Mouse (Mus musculus): Measurements from ENCODE around the gene Rec114.

Gene Rec114

DNA sequence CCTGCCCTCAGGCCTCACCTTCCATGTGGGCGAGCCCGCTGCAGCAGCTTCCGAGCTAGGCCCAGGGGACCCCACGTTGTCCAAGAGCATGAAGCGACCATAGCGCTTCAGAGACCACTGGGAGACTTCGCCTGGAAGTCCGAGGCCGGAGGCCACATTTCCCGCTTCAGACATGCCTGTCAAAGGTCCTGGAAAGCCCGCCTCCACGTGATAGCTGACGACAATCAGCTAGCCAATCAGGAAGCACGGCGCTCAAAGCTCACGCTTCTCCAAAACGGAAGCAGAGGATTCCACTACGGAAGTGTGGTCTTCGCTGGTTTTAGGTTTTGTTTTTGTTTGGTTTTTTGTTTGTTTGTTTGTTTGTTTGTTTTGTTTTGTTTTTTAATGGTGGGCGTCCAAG, 2.4 kb downstream of the Rec114 start:
- Histone ChIP-seq H3K36me3 (ENCODE audit: control insufficient read depth, insufficient read depth, low read length, poor library complexity, severe bottlenecking) (no peaks in the 10 kb centered on the region), H3K27me3 (ENCODE audit: control insufficient read depth, insufficient read depth, low read length, poor library complexity, severe bottlenecking) (no peaks in the 10 kb centered on the region)
- no peak for DNase-seq (ENCODE audit: low read depth, low spot score)

DNA sequence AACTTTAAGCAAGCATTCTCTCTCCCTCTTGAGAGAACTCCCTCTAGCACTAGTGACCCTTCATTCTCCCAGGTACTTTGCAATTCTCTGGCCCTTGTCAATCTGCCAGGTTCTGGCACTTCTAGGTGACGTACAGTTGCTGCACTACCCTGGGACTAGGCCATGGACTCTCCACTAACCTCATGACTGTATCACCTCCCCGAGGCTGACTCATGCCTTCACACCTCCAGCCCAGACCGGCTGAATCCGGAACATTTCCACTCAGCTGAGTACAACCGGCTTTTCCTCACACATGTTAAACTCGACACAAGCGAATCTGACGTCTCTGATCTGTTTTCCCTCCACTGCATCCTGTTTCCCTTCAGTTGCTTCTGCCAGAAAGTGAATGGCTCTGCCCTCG, 4.0 kb downstream of the Rec114 start:
- DNase-seq (ENCODE audit: low read depth, low spot score), result no peak
- no peaks in the 10 kb centered on the region for H3K27me3 ChIP-seq (ENCODE audit: control insufficient read depth, insufficient read depth, low read length, poor library complexity, severe bottlenecking)
- no peaks in the 10 kb centered on the region for H3K36me3 ChIP-seq (ENCODE audit: control insufficient read depth, insufficient read depth, low read length, poor library complexity, severe bottlenecking)

DNA sequence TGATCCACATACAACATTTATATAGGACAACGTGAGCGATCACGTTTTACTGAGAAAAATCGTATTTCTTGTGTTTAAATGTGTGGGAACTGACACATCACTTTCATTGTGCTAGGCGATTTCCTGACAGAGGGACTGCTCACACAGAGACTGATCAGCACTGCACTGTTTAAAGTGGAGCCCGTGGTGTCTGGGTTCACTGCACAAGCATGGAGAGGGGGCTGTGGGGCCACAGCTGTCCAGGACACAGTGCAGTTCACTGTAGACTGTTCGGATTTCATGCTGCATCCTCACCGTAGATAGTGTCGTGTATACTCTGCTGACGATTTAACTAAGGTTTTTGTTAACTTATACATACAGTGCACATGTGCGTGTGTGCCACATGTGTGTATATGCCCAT, 20.6 kb downstream of the Rec114 start:
- Histone ChIP-seq H3K27me3 (ENCODE audit: control insufficient read depth, insufficient read depth, low read length, poor library complexity, severe bottlenecking) (no peaks in the 10 kb centered on the region), H3K36me3 (ENCODE audit: control insufficient read depth, insufficient read depth, low read length, poor library complexity, severe bottlenecking) (no peaks in the 10 kb centered on the region)
- DNase-seq (ENCODE audit: low read depth, low spot score), result no peak

DNA sequence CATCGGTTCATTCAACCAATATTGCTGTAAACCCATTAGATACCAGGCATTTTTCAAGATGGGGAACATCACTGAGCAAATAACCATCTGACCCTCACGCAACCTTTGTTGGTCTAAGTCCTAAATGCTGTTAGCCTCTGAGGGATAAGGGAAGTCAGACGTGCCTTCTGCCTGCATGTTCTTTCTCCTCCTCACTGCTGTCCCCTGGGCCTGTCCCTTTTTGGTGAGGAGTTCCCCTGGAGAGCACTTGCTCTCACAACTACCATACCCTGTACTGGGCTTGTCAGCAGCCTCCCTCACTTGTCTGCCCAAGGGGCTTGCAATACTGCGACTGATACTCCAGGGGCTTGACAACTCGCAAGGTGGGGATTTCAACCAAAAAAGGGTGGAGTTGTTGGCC, 21.6 kb downstream of the Rec114 start:
- no peaks in the 10 kb centered on the region for H3K27me3 ChIP-seq (ENCODE audit: control insufficient read depth, insufficient read depth, low read length, poor library complexity, severe bottlenecking)
- DNase-seq (ENCODE audit: low read depth, low spot score), result no peak

DNA sequence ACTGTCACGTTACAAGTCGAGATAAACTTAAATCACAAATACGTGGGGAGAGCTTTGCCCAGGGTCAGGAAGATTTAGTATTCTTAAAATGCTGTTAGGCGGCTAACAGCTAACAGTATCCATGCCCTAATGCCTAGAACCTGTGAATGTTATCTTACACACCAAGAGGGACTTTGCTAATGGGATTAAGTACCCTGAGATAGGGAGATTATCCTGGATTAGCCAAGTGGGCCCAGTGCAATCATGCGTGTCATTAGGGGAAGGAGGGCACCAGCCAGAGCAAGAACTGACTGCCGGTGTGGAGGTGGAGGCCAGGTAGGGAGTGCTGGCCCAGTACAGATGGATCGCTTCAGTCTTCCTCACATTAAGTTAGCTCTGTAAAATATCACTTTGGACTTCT, 22.7 kb downstream of the Rec114 start:
- no peaks in the 10 kb centered on the region for H3K36me3 ChIP-seq (ENCODE audit: control insufficient read depth, insufficient read depth, low read length, poor library complexity, severe bottlenecking)
- H3K27me3 ChIP-seq (ENCODE audit: control insufficient read depth, insufficient read depth, low read length, poor library complexity, severe bottlenecking), result no peaks in the 10 kb centered on the region
- no peak for DNase-seq (ENCODE audit: low read depth, low spot score)

More for the DNA sequence above, 21.6 kb downstream of the Rec114 start:
- no peaks in the 10 kb centered on the region for H3K36me3 ChIP-seq (ENCODE audit: control insufficient read depth, insufficient read depth, low read length, poor library complexity, severe bottlenecking)

DNA sequence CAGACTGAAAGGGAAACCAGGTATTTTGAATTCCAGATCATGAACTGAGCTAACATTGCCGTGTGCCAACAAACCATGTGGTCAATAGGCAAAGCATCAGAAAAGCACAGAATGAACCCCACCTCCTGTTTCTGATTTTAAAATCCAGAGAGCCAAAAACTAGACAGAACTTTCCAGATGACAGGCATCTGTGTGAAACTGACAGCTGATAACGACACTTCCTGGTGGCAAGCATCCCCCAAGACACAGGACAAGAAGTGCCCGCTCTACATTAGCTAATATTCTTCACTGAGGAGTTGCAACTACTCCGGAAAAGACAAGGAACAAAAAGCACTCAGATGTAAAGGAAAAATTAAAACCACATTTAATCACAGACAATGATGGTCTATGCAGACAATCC, 23.6 kb downstream of the Rec114 start:
- H3K27me3 ChIP-seq (ENCODE audit: control insufficient read depth, insufficient read depth, low read length, poor library complexity, severe bottlenecking), result no peaks in the 10 kb centered on the region
- H3K36me3 ChIP-seq (ENCODE audit: control insufficient read depth, insufficient read depth, low read length, poor library complexity, severe bottlenecking), result no peaks in the 10 kb centered on the region
- no peak for DNase-seq (ENCODE audit: low read depth, low spot score)

DNA sequence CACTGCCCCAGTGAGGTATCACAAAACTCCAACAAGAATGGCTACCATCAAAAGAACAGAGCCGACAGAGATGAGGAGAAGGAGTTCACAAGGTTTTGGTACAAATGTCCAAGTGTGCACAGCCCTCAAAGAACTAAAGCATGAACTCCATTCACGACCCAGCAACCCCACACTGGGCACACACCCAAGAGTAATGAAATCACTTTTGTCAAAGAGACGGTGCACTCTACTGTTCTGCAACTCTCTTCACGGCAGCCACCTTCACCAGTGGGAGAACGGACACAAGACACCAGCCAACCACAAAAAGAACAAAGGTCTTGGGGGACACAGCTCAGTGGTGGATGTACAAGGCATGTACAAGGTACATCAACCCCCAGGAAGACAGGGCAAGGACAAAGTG, 24.3 kb downstream of the Rec114 start:
- Histone ChIP-seq H3K27me3 (ENCODE audit: control insufficient read depth, insufficient read depth, low read length, poor library complexity, severe bottlenecking) (no peaks in the 10 kb centered on the region), H3K36me3 (ENCODE audit: control insufficient read depth, insufficient read depth, low read length, poor library complexity, severe bottlenecking) (no peaks in the 10 kb centered on the region)
- DNase-seq (ENCODE audit: low read depth, low spot score), result no peak

DNA sequence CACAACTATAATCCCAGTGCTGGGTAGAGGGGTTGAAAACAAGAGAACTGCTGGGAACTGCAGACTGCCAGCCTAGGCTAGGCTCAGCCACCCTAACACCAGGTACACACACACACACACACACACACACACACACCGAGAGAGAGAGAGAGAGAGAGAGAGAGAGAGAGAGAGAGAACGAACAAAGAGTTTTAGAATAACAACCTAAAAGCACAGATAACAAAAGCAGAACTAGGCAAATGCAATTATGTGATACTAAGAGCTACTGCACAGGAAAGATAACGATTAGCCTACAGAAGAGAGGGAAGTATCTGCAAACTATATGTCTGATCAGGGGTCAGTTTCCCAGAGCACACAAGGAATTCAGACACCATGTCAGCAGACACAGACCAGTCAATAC, 24.8 kb downstream of the Rec114 start:
- H3K36me3 ChIP-seq (ENCODE audit: control insufficient read depth, insufficient read depth, low read length, poor library complexity, severe bottlenecking), result no peaks in the 10 kb centered on the region
- no peaks in the 10 kb centered on the region for H3K27me3 ChIP-seq (ENCODE audit: control insufficient read depth, insufficient read depth, low read length, poor library complexity, severe bottlenecking)
- no peak for DNase-seq (ENCODE audit: low read depth, low spot score)

DNA sequence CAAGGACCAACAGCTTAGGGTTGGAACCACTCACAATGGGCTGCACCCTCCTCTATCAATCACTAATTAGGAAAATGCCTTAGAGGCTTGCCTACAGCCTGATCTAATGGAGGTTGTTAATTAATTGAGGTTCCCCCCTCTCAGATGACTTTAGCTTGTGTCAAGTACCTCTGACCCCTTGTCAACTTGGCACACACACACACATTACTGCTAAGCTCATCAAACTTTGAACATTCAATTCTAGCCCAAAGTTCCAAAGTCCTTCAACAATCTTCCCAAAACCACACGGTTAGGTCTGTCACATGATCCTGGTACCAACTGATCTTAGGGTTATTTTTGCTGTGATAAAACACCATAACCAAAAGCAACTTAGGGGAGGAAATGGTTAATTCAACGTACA, 26.9 kb downstream of the Rec114 start:
- Histone ChIP-seq H3K27me3 (ENCODE audit: control insufficient read depth, insufficient read depth, low read length, poor library complexity, severe bottlenecking) (no peaks in the 10 kb centered on the region), H3K36me3 (ENCODE audit: control insufficient read depth, insufficient read depth, low read length, poor library complexity, severe bottlenecking) (no peaks in the 10 kb centered on the region)
- no peak for DNase-seq (ENCODE audit: low read depth, low spot score)

DNA sequence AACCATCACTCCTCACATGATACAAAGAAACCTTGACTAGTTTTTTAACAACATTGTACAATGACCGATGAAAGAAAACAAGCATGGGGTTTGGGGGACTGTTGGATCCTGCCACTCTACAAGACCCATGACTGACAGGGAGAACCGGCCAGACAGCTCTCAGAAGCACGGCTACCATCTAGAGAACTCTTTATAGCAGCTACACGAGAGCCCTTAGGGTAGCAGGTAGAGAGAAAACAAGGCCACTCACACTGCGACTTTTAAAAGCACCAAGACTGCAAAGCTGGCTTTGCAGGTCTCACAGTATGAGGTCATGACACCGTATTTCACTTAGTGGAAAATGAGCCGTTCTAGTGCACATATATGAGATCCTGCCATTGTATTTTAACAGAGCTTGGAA, 33.1 kb downstream of the Rec114 start:
- no peak for DNase-seq (ENCODE audit: low read depth, low spot score)
- Histone ChIP-seq H3K27me3 (ENCODE audit: control insufficient read depth, insufficient read depth, low read length, poor library complexity, severe bottlenecking) (no peaks in the 10 kb centered on the region), H3K36me3 (ENCODE audit: control insufficient read depth, insufficient read depth, low read length, poor library complexity, severe bottlenecking) (no peaks in the 10 kb centered on the region)

DNA sequence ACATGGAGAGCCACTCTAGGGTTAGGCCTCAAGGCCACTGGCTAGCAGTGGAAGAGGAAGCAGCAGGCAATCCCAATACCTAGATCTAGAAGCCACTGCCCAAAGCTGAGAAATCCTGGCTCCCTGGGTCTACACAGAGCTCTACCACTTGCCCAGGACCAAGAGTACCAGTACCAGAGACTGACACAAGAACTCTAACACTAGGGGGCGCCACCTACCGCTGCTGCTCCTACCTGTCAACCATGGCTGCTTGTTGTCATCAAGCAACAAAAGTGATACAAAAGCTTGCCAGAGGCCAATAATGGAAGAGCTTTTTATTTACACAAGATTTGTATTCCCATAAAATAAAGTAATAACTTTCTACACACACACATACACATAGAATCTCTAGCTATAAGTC, 33.8 kb downstream of the Rec114 start:
- peak; percentile 44 for DNase-seq (ENCODE audit: low read depth, low spot score)
- no peaks in the 10 kb centered on the region for H3K27me3 ChIP-seq (ENCODE audit: control insufficient read depth, insufficient read depth, low read length, poor library complexity, severe bottlenecking)
- H3K36me3 ChIP-seq (ENCODE audit: control insufficient read depth, insufficient read depth, low read length, poor library complexity, severe bottlenecking), result no peaks in the 10 kb centered on the region

DNA sequence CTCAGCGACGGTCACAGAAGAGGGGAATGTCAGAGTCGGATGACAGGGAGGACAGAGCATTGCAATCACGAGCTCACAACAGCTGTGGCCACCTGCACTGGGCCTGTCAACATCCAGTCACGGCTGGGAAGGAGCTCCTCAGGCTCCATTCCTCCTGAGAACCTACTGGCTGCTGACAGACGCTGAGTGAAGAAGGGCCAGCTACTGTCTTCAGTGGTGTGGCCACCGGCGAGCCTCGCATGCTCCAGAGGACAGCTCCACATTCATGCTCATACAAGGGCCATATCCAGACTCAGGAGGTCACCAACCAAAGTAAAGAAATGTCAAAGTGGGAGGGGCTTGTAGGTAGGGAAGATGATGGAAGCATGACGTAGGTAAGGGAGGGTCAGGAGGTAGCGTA, 36.0 kb downstream of the Rec114 start:
- DNase-seq (ENCODE audit: low read depth, low spot score), result no peak
- Histone ChIP-seq H3K36me3 (ENCODE audit: control insufficient read depth, insufficient read depth, low read length, poor library complexity, severe bottlenecking) (no peaks in the 10 kb centered on the region), H3K27me3 (ENCODE audit: control insufficient read depth, insufficient read depth, low read length, poor library complexity, severe bottlenecking) (no peaks in the 10 kb centered on the region)

DNA sequence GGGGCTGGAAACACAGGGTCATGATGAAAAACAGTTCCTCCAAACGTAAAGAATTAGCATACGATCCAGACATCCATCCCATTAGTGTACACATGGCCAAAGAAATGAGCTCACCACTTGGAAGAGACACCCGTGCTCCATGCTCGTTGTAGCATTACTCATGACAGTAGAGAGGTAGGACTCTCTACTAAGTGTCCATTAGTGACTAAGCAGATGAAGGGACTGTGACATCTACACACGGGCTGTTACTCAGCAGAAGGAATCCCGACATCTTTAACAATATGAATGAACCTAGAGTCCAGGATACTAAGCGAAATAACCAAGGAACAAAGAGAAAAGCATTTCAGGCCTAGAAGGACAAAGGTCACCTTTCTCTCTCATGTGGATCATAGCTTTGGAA, 37.7 kb downstream of the Rec114 start:
- Histone ChIP-seq H3K27me3 (ENCODE audit: control insufficient read depth, insufficient read depth, low read length, poor library complexity, severe bottlenecking) (no peaks in the 10 kb centered on the region), H3K36me3 (ENCODE audit: control insufficient read depth, insufficient read depth, low read length, poor library complexity, severe bottlenecking) (no peaks in the 10 kb centered on the region)
- no peak for DNase-seq (ENCODE audit: low read depth, low spot score)

DNA sequence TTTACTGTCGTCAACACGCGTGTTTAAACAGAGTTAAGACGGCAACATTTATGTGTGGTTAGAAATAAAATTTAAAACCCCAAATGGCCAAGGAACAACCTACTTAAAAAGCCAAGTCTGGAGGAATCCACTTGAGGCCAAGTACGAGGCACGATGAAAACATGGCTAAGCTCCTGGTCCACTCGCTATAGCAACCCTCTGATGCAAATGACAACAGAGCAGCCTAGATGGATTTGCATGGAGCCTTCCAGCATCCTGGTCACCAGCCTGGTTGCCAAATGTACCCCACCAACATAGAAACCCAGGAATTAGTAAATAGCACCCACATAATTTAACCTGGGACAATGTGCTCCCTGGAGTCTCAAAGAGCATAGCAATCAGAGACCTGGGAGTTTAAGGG, 40.0 kb downstream of the Rec114 start:
- no peak for DNase-seq (ENCODE audit: low read depth, low spot score)
- H3K36me3 ChIP-seq (ENCODE audit: control insufficient read depth, insufficient read depth, low read length, poor library complexity, severe bottlenecking), result no peaks in the 10 kb centered on the region

DNA sequence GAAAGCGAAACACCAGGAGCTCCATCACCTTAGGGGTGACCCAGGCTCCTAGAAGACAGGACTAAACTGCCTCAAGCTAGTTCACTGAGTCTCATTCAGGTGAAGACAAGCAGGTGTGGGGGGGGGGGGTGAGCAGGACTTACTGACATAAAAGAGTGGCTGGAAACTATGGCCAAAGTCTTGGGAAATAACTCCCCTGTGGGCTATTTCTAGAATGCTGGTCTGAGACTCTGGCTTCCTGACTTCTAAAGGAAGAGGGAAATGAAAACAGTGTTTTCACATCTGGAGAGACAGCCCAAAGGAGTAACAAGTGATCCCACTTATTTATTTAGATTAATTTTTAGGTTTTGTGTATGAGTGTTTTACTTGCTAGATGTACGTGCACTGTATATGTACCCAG, 42.0 kb downstream of the Rec114 start:
- Histone ChIP-seq H3K27me3 (ENCODE audit: control insufficient read depth, insufficient read depth, low read length, poor library complexity, severe bottlenecking) (no peaks in the 10 kb centered on the region), H3K36me3 (ENCODE audit: control insufficient read depth, insufficient read depth, low read length, poor library complexity, severe bottlenecking) (no peaks in the 10 kb centered on the region)
- DNase-seq (ENCODE audit: low read depth, low spot score), result no peak

More for the DNA sequence above, 40.0 kb downstream of the Rec114 start:
- H3K27me3 ChIP-seq (ENCODE audit: control insufficient read depth, insufficient read depth, low read length, poor library complexity, severe bottlenecking), result no peaks in the 10 kb centered on the region

DNA sequence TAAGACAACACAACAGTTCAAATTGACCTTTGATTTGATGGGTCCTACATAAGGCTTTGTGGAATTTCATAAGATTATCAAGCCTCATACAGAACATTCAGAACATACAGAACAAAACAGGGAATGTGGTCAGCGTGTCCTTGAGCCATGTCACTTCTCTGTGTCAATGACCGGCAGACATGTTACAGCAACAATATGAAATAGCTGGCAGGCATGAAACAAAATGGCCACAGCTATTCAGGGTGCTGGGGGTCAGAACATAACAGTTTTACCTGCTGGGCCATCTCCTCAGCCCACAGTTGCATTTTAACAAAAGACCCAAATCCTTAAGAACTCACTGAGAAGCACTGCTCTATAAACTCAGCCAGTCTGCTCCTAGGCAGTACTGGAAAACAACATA, 45.3 kb downstream of the Rec114 start:
- no peak for DNase-seq (ENCODE audit: low read depth, low spot score)
- no peaks in the 10 kb centered on the region; the same call in 1 of the 2 replicates for H3K27me3 ChIP-seq (ENCODE audit: control insufficient read depth, insufficient read depth, low read length, poor library complexity, severe bottlenecking)
- H3K36me3 ChIP-seq (ENCODE audit: control insufficient read depth, insufficient read depth, low read length, poor library complexity, severe bottlenecking), result no peaks in the 10 kb centered on the region
